Mouse (Mus musculus): ENCODE results near the gene Aqp1. TPM values are rescaled to one million over a fixed set of nuclear protein-coding genes. Genes with fewer than 3 reads are reported as not detected.

The Aqp1 gene
- polyA plus RNA-seq, 1 experiment from 2014 or later: 7.9 TPM

- Histone ChIP-seq H3K27ac (replicated peaks) (no peak overlapping the region), H3K4me2 (replicated peaks) (no peak overlapping the region), H3K36me3 (no peaks in the 10 kb centered on the region), H3K9me3 (no peaks in the 10 kb centered on the region), H3K27me3 (no peaks in the 10 kb centered on the region), H3K4me3 (no peak overlapping the region), H3K9ac (replicated peaks) (no peak overlapping the region), H3K4me1 (peaks cover 13% of the 10 kb centered on the region)
- ATAC-seq (ENCODE audit: low FRiP score, low read depth): no peak
- 84% methylated on average over 5 of the region's 5 CpGs for WGBS
Observed at GRCm38 (mm10) chr6:55337242-55337641, 1.0 kb downstream of the Aqp1 start.

DNA sequence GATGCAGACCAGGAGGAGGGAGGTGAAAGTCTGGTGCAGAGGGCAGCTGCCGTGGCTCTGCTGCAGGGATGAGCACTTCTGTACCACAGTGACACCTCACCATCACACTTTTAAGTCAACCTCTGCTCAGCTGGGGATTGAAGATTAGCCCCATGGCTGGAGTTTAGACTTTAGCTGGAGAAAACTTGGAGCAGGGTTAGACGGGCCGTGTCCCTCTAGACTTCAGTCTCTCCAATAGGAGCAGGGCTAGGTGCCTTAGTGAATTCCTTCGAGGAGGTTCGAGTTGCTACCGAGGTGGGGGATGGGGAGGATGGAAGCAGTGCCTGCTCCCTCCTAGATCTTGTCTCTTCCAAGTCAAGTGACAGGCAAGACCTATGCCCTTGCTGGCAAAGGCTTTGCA is 1.8 kb downstream of the Aqp1 start:
- WGBS: 61% methylated on average over 6 of the region's 6 CpGs
- no peaks in the 10 kb centered on the region for H3K9me3 ChIP-seq
- ATAC-seq (ENCODE audit: low FRiP score, low read depth): no peak

GRCm38 (mm10) chr6:55338934-55339825 is 2.9 kb downstream of the Aqp1 start:
- Histone ChIP-seq H3K9ac (replicated peaks) (no peak overlapping the region), H3K36me3 (no peaks in the 10 kb centered on the region), H3K9me3 (no peaks in the 10 kb centered on the region), H3K27me3 (no peaks in the 10 kb centered on the region), H3K4me3 (no peak overlapping the region), H3K4me1 (peaks cover 9% of the 10 kb centered on the region), H3K27ac (replicated peaks) (no peak overlapping the region), H3K4me2 (replicated peaks) (no peak overlapping the region)
- 82% methylated on average over 9 of the region's 9 CpGs for WGBS
- no peak for ATAC-seq (ENCODE audit: low FRiP score, low read depth)

More for the DNA sequence above, 1.8 kb downstream of the Aqp1 start:
- H3K4me2 ChIP-seq (replicated peaks): no peak overlapping the region
- H3K36me3 ChIP-seq: no peaks in the 10 kb centered on the region
- peaks cover 9% of the 10 kb centered on the region for H3K4me1 ChIP-seq
- H3K27ac ChIP-seq (replicated peaks): no peak overlapping the region
- H3K4me3 ChIP-seq: no peak overlapping the region
- H3K27me3 ChIP-seq: no peaks in the 10 kb centered on the region
- H3K9ac ChIP-seq (replicated peaks): no peak overlapping the region

DNA sequence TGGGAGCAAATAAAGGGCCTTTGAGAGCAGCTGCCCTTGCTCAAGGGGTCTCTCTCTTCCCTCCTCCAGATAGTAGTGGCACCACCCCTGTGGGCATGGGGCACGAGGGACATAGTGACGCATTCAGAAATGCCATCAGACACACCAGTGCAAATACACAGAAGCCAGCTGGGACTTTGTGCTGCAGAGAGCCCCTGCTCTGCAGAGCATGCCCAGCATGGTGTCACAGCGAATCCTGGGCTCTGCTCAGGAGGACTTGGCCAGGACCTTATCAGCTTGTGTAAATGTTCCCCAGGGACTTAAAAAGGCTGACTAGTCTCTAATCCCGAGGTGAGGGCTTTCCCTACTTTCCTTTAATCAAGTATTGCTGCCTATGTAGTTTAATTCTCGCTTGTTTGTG is 5.5 kb downstream of the Aqp1 start:
- no peaks in the 10 kb centered on the region for H3K9me3 ChIP-seq
- no peaks in the 10 kb centered on the region for H3K4me1 ChIP-seq
- H3K9ac ChIP-seq (replicated peaks): no peak overlapping the region
- no peak overlapping the region for H3K27ac ChIP-seq (replicated peaks)
- H3K36me3 ChIP-seq: no peaks in the 10 kb centered on the region
- H3K27me3 ChIP-seq: no peaks in the 10 kb centered on the region
- H3K4me2 ChIP-seq (replicated peaks): no peak overlapping the region
- WGBS: 27% methylated on average over 5 of the region's 5 CpGs
- ATAC-seq (ENCODE audit: low FRiP score, low read depth): no peak
- no peak overlapping the region for H3K4me3 ChIP-seq

DNA sequence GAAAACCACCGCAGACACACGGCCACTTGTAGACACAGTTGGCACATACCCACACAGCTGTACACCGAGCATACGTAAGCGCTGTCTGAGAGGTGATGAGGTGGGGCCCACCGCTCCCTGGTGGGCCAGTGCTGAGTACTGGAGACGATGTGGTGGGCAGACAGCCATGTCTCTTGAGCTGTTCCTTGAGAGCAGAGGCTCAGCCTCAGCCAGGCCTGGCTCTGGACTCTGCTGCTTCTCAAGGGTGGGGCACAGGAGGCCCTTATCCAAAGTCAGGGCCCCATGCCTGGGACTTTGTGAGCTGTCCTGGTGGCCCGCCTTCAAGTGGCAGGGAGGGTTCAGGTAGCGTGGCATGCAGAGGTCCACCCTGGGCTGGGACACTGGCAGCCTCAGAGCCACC is 6.1 kb downstream of the Aqp1 start:
- no peak overlapping the region for H3K4me2 ChIP-seq (replicated peaks)
- ATAC-seq (ENCODE audit: low FRiP score, low read depth): no peak
- no peaks in the 10 kb centered on the region for H3K4me1 ChIP-seq
- no peaks in the 10 kb centered on the region for H3K27me3 ChIP-seq
- H3K9ac ChIP-seq (replicated peaks): no peak overlapping the region
- H3K36me3 ChIP-seq: no peaks in the 10 kb centered on the region
- WGBS: 85% methylated on average over 9 of the region's 9 CpGs
- no peak overlapping the region for H3K4me3 ChIP-seq
- no peaks in the 10 kb centered on the region for H3K9me3 ChIP-seq
- H3K27ac ChIP-seq (replicated peaks): no peak overlapping the region

- no peak overlapping the region for H3K27ac ChIP-seq (replicated peaks)
- H3K27me3 ChIP-seq: no peaks in the 10 kb centered on the region
- WGBS: 86% methylated on average over 10 of the region's 10 CpGs
- no peaks in the 10 kb centered on the region for H3K9me3 ChIP-seq
- no peaks in the 10 kb centered on the region for H3K36me3 ChIP-seq
- H3K4me2 ChIP-seq (replicated peaks): no peak overlapping the region
- ATAC-seq (ENCODE audit: low FRiP score, low read depth): no peak
- H3K4me3 ChIP-seq: no peak overlapping the region
- H3K4me1 ChIP-seq: no peaks in the 10 kb centered on the region
- H3K9ac ChIP-seq (replicated peaks): no peak overlapping the region
Observed at GRCm38 (mm10) chr6:55343446-55343845, 7.2 kb downstream of the Aqp1 start.

DNA sequence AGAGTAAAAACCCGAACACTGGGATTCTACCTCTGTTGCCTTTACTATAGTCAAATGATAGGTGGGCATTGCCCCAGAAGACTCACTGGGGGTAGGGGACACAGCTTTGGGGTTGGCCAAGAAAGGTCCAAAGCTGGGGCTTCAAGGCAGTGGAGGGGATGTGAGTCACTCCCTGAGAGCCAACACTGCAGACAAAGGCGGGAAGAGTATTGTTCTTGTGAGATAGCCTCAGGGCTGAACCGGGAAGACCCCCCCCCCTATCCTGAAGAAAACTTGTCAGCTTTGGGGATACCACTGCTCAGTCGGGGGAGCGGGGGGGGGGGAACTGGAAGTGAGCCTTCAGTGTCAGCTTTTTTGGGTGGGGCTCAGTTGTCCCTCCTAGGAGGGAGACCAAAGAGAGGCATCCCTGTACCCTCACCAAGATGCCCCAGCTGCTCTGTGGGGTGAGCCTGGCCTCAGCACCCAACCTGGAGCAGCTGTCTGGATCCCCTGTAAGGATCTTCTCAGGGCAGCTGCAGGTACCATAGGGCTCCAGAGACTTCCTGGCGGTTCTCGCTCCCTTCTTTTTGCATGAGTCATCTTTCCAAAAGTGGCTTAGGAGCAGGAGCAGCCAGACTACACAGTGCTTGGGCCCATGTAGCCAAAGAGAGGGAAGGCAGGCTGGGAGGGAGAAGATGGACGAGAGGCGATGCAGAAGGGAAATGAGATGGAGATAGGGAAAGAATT is 8.2 kb downstream of the Aqp1 start:
- H3K36me3 ChIP-seq: no peaks in the 10 kb centered on the region
- 87% methylated on average over 9 of the region's 9 CpGs for WGBS
- no peaks in the 10 kb centered on the region for H3K4me1 ChIP-seq
- H3K9me3 ChIP-seq: no peaks in the 10 kb centered on the region
- H3K27me3 ChIP-seq: no peaks in the 10 kb centered on the region
- no peak for ATAC-seq (ENCODE audit: low FRiP score, low read depth)
- no peak overlapping the region for H3K4me2 ChIP-seq (replicated peaks)
- no peak overlapping the region for H3K27ac ChIP-seq (replicated peaks)
- H3K4me3 ChIP-seq: no peak overlapping the region
- no peak overlapping the region for H3K9ac ChIP-seq (replicated peaks)

DNA sequence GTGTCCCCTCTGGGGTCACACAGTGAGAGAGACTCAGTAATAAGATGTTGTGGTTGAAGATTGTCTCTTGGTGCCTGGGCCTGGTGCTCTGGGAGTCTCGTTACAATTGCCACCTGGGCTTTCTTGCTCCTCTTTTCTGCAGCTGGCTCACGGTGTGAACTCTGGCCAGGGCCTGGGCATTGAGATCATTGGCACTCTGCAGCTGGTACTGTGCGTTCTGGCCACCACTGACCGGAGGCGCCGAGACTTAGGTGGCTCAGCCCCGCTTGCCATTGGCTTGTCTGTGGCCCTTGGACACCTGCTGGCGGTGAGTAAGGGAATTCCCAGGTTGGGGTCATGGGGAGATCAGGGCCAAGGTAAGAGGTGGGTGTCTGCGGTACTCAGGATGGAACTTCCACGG is 9.0 kb downstream of the Aqp1 start:
- H3K4me1 ChIP-seq: no peaks in the 10 kb centered on the region
- no peak overlapping the region for H3K4me3 ChIP-seq
- H3K4me2 ChIP-seq (replicated peaks): no peak overlapping the region
- H3K27me3 ChIP-seq: no peaks in the 10 kb centered on the region
- no peak overlapping the region for H3K27ac ChIP-seq (replicated peaks)
- peaks cover 7% of the 10 kb centered on the region; the same call in 1 of the 2 replicates for H3K9me3 ChIP-seq
- no peaks in the 10 kb centered on the region for H3K36me3 ChIP-seq
- WGBS: 89% methylated on average over 10 of the region's 10 CpGs
- H3K9ac ChIP-seq (replicated peaks): no peak overlapping the region
- ATAC-seq (ENCODE audit: low FRiP score, low read depth): no peak

- Histone ChIP-seq H3K4me3 (no peak overlapping the region), H3K9ac (replicated peaks) (no peak overlapping the region), H3K36me3 (no peaks in the 10 kb centered on the region), H3K4me1 (no peaks in the 10 kb centered on the region), H3K9me3 (peaks cover 7% of the 10 kb centered on the region; the same call in 1 of the 2 replicates), H3K4me2 (replicated peaks) (no peak overlapping the region), H3K27me3 (no peaks in the 10 kb centered on the region), H3K27ac (replicated peaks) (no peak overlapping the region)
- ATAC-seq (ENCODE audit: low FRiP score, low read depth): no peak
- WGBS: 90% methylated on average over 7 of the region's 7 CpGs
Observed at GRCm38 (mm10) chr6:55346491-55346890, 10.3 kb downstream of the Aqp1 start.

GRCm38 (mm10) chr6:55347711-55348571 is 11.7 kb downstream of the Aqp1 start:
- H3K4me3 ChIP-seq: no peak overlapping the region
- H3K9ac ChIP-seq (replicated peaks): no peak overlapping the region
- H3K9me3 ChIP-seq: peaks cover 7% of the 10 kb centered on the region; the same call in 1 of the 2 replicates
- no peak overlapping the region for H3K4me2 ChIP-seq (replicated peaks)
- no peak overlapping the region for H3K27ac ChIP-seq (replicated peaks)
- no peaks in the 10 kb centered on the region for H3K36me3 ChIP-seq
- no peak for ATAC-seq (ENCODE audit: low FRiP score, low read depth)
- no peaks in the 10 kb centered on the region for H3K4me1 ChIP-seq
- WGBS: 79% methylated on average over 5 of the region's 5 CpGs
- H3K27me3 ChIP-seq: no peaks in the 10 kb centered on the region

- Histone ChIP-seq H3K27me3 (no peaks in the 10 kb centered on the region), H3K36me3 (no peaks in the 10 kb centered on the region), H3K4me1 (no peaks in the 10 kb centered on the region), H3K9ac (replicated peaks) (no peak overlapping the region), H3K9me3 (peaks cover 7% of the 10 kb centered on the region; the same call in 1 of the 2 replicates), H3K4me2 (replicated peaks) (no peak overlapping the region), H3K27ac (replicated peaks) (no peak overlapping the region), H3K4me3 (no peak overlapping the region)
- WGBS: 84% methylated on average over 4 of the region's 4 CpGs
- no peak for ATAC-seq (ENCODE audit: low FRiP score, low read depth)
Observed at GRCm38 (mm10) chr6:55349231-55349630, 13.0 kb downstream of the Aqp1 start.
